Mouse (Mus musculus): ENCODE measurements around the gene Rbpjl. TPM values are rescaled to one million over a fixed set of nuclear protein-coding genes. Genes with fewer than 3 reads are reported as not detected.

Rbpjl gene
- total RNA-seq (2021): not detected

DNA sequence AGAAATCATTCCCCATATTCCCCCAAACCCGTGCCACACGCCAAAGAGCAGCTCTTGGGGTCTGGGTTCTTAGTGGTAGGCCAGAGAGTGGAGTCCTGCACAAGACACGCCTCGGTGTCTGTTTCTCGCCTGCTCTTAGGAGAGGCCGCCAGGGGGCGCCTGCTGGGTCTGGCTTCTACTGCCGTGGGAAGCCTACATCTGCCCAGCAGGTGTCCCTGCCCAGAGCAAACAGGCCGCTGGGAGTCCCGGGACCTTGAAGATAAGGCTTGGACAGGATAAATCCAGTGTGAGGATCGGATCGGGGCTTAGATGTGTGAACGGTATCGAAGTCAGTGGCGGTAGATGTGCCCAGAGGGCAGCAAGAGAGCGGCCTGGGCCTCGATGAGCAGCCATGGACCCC lies at the start of gene Rbpjl:
Rbpjl (plus strand) TSS at position 236 of the 400 bp plus-strand sequence.
- peak; percentile 69 to 83 for DNase-seq
- intact Hi-C loops (cut with DNase I): no loop called here

DNA sequence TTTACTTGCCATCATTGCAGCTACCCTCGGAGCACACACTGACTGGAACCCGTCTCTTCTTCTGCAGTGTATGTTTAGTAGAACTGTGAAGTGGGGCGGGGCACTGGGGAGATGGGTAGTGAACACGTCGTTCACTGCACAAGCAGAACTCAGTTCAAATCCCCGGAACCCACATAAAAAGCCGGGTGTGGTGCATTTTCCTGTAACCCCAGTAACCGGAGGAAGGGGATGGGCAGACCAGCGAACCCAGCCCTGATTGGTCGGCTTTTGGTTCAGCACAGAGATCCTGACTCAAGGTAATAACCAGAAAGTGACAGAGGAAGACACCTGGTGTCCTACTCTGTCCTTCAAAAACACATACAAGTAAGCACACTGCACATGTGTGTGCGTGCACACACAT lies 49.6 kb upstream of the Rbpjl start:
- intact Hi-C loops (cut with DNase I): no loop called here
- DNase-seq: no peak

DNA sequence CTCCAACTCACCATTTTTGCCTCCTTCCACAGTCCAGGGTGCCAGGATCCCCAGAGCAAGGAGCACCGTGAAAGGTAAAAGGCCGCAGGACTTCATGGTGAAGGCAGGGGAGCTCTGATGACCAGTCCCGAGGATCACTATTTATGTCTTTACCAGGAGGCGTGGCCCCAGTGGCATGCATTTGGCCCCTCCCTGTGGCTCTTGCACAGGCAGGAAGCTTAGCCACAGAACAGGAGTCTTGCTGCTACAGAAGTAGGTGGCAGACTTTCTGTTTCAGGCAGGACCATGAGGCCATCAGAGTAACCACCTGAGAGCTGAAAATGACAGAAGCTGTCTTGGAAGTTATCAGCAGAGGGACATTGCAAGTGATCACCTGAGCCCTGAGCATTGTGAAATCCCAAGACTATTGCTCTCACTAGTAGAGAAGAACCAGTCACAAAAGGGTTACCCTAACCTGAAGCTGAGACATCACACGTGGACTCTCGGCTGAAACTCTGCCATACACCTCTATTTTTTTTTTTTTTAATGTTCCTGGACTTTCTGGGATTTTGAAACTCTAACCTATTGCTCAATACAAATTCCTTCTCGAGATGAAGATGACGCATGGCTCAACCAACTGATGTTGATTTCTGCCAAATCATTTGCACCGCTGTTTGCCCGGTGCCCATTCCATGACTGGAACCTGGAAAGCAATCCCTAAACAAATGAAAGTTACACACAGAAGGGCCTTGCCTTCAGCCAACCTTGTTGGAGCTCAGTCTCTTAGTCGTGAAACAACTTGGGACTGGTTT lies 46.6 kb upstream of the Rbpjl start:
- intact Hi-C loops (cut with DNase I): no loop called here
- DNase-seq: no peak

DNA sequence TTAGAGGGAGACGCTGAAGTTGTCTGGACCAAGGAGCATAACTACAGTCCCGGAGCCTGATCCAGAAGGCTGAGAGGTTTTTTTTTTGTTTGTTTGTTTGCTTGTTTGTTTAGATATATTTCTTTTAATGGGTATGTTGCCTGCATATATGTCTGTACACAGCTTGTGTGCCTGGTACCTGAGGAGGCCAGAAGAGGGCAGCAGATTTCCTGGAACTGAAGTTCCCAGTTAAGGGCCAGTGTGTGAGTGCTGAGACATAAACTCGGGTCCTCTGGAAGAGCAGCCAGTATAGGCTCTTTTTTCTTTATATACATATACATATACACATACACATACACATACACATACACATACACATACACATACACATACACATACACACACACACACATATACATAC lies 44.6 kb upstream of the Rbpjl start:
- intact Hi-C loops (cut with DNase I): no loop called here
- no peak for DNase-seq

DNA sequence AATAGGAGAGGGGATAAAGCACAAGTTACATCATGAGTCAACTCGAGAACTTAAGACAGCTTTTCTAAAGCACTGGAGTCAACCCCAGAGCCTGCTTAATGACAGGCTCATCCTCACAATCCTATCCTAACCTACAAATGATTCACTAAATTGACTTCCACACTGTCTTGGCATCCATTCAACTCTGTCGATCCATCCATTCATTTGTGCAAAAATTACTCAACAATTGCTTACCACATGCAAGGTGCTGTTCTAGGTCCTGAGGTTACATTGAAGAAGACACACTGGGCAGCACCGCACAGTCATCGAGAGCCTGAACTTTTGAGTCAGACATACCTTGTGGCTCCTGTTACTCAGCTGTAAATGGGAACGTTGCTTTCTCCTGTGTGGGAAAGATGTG lies 43.9 kb upstream of the Rbpjl start:
- intact Hi-C loops (cut with DNase I): no loop called here
- no peak for DNase-seq

DNA sequence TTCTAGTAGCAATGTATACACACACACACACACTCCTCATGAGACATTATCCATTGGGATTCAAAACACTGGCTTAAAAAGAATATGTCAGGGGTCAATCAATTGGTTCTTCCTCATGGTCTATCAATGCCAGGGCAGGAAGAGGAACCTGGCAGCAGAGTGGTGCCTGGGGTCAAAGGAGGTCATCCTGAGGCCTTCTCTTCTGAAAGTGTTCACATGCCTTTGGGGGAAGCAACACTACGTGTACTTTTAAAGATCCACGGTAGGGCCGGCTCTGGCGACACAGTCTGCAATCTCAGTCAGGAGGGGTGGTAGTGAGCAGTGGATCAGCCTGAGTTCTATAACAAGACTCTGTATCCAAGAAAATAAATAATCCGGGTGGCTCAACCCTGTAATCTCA lies 43.3 kb upstream of the Rbpjl start:
- intact Hi-C loops (cut with DNase I): no loop called here

DNA sequence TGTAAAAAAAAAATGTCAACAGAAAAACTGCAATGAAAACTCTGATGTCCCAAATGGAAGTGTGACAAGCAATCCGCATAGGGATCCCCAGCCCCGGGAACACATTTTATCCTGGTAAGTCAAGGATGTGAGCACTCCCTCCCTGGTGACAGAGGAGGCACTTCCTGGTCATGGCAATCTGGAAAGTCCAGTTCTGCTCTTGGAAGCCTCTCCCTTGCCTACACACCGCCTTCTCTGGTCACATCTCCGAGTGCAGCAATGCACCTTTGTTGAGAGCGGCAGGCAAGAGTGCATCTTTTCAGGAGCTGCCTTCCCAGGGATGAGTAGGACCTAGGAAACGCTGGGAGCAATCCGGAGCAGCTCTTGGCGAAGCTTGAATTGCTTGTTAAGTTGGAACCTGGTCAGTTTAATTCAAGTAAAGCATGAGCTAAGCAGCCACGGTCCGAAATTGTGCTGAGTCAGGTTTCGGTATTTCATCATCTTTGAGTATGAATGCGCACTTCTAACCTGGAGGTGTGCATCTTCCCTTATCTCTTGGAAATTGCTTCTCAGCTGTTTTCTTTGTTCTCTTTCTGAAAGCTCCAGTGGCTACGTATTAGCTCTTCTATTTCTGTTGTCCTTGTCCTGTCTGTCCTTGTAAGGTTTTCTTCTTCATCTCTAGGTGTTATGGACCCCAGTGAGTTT lies 41.8 kb upstream of the Rbpjl start:
- intact Hi-C loops (cut with DNase I): no loop called here
- DNase-seq: no peak

More for the DNA sequence above, 43.3 kb upstream of the Rbpjl start:
- DNase-seq: no peak

DNA sequence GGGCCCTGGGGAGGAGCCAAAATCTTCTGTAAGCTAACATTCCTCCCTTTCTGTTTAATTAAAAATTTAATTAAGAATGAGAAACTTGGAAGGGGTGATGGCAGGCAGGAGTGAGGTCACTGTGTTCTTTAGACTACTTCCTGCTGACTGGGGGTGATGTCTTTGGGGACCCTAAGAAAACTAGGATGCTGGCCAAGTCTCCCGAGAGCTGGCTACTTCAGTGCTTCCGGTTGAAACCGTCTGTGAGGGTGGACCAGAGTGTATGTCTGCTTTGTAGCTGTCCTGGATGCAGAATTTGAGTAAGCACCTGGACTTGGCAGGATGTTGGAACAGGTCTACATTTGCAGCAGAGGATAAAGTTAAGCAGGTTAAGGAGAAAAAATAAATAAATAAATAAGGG lies 36.0 kb upstream of the Rbpjl start:
- DNase-seq: peak in 1 of 2 experiments; percentile 9
- intact Hi-C loops (cut with DNase I): no loop called here

DNA sequence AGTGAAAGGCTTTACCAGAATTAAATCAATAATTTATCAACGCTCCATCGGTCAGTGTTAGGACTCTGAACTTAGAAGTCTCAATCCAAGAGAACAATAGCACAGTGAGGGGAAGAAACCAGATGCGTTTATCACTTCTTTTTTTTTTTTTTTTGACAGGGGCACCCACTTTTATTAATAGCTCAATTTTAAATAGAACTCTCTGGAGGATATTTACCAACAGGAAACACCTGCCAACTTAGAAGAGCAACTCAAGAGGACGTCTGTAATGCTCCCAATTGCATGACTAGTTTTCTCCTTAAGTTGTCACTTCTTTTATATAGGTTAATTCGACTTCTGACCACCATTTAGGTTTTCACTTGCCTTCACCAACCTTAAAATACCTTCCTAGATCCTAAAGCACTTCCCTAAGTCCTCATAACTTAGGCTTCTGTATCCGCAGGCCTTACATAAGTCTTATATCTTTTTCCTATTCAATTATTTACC lies 34.3 kb upstream of the Rbpjl start:
- no peak for DNase-seq
- intact Hi-C loops (cut with DNase I): no loop called here

DNA sequence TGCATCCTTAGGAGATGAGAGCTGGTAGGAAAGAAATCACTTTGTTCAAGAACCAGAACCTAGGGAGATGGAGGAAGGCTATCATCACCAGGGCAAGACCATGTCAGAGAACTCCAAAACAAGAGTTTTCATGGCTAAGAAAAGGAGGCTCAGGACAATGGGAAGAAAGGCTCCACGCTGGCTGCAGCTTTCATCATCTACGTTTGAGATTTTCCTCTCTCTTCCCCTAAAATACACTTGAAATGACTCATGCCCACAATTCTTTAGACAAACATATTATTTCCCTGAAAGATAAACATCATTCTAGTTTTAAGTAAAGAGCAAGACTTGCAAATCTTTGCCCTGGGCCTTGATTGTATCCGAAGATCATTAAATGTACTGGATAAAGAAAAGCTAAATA lies 31.6 kb upstream of the Rbpjl start:
- intact Hi-C loops (cut with DNase I): no loop called here
- no peak for DNase-seq

DNA sequence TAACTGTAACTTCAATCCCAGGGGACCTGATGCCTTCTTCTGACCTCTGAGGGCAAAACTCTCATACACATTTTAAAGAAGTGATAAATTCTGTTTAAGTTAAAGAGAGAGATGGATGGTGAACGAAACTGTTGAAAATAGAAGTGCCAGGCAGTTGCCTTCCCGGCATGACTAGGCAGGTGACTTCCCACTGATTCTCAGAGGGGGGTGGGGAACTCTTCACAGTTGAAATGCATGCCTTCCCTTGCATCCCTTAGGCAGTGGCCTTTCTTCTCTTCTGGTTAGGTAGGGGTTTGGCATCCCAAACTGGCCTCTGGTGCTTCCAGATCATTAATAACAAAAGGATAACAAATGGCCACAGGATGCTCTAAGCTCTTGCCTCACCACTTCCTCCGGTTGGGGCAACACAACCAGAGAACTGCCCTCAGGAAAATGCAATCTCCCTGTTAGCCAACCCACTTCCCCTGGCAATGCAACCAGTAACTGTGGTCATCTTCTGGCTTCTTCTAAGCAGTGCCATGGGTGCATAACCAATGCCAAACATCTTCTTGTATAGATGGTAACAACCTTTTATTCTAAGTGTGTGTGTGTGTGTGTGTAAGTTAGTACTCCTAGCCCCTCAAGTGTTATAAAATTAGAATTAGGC lies 30.4 kb upstream of the Rbpjl start:
- intact Hi-C loops (cut with DNase I): no loop called here

DNA sequence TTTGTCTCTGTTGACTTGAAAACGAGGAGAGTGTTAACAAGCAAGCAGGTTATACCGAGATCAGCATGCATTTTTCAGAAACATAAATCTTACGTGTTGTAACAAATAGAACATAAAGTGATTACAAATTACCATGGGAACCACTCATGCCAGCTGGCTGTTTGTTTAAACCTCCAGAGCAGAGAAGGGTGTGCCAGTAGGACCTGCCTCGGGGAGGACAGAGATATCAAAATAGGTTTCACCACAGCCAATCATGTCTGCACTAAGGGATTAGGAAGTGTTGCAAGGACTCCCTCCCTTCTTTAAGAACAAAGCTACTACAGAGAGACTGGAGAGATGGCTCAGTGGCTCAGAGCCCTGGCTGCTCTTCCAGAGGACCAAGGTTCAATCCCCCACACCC lies 29.8 kb upstream of the Rbpjl start:
- intact Hi-C loops (cut with DNase I): no loop called here
- no peak for DNase-seq

More for the DNA sequence above, 30.4 kb upstream of the Rbpjl start:
- no peak for DNase-seq

DNA sequence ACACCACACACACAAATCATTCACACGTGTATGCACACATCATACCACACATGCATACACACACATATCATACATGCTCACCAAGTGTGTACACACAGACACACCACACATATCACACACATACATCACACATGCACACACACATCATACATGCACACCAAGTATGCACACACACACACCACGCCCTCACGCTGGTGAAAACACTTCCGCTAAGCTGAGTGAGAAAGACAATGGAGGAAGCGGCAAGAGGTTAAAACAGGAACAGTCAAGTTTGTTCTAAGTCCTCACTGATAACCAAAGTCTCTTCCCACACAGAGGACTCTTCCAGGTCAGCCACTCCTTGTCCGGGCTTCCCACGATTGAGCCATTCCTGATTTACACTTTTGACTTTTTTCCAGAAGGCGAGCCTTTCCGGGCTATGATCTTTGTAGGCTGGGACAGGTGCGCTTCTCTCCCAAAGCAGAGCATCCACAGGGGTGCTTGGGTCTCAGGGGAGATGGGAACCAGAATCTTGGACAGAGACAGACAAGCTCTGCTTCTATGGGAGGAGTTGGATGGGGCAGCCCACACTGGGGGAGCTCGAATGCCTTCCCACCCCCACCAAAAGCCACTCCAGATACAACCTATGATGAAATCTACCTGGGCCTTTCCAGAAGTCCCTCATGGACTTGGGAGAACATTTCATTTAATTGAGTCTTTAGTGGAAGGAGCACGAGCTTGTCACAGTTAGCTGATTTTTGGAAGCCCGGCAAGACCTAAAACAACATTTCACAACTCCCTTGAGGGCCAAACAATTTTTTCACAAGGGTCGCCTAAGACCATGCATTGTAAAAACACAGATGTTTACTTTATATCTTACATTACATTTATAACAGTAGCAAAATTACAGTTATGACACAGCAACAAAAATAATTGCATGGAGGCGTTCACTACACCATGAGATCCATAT lies 25.2 kb upstream of the Rbpjl start:
- DNase-seq: no peak
- intact Hi-C loops (cut with DNase I): no loop called here

DNA sequence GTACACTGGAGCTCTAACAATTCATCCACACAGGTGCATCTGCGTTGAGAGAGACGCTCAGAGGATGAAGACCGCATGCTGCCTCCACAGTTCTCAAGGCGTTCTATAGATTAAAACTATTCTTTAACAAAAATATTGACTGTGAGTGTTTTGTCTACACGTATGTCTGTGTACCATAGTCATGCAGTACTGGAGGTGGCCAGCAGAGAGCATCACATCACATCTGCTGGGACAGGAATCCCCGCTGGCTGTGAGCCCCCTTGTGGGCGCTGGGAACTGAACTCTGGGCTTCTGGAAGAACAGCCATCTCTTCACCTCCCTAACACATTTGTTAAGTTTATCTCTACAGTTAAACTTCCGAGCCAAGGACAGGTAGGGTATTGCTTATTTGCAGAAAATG lies 21.2 kb upstream of the Rbpjl start:
- no peak for DNase-seq

DNA sequence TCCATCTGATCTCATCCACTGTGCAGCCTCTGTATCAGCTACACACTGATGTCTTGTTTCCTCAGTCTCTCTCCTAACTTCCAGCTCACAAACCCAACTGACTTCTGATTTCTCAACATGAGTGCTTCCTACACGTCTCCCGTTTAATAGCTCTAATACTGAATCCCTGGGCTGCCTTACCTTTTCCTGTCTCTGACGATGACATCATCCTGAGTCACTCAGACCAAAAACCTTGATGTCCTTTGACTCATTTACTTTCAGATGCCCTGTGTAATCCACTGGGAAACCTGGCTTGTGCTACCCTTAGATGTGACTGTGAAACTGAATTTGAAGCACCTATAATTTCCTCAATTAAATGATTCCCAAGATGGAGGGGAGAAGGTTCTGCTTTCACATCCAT lies 20.0 kb upstream of the Rbpjl start:
- intact Hi-C loops (cut with DNase I): no loop called here
- no peak for DNase-seq

More for the DNA sequence above, 21.2 kb upstream of the Rbpjl start:
- intact Hi-C loops (cut with DNase I): no loop called here

DNA sequence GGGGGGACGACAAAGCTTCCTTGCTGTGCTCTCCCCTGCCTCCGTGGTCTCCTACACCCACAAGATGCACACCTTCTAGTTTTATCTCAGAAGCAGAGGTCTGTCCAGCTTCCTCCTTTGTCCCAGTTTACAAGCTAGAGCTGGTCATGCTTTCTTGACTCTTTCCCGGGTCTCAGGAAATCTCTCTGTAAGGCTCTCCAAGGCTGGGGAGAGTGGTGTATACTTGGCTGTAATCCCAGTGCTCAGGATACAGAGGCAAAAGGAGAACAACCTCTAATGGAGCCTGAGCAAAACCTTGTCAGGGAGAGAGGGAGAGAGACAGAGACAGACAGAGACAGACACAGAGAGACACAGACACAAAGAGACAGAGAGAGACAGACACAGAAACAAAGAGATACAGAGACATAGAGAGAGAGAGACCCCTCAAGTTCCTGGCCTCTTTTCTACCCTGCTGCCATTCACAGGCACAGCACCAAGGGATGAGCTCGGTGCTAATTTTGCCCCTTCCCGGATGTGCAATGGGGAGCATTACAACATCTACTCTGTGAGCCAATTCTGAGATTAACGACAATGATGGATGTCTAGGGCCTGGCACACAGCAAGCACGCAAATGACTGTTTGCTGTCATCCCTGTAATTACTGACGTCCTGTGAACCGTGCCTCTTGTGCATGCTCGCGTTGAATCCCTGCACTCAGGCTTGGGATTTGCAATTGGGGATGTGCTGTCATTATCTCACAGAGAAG lies 19.1 kb upstream of the Rbpjl start:
- intact Hi-C loops (cut with DNase I): no loop called here
- DNase-seq: no peak

DNA sequence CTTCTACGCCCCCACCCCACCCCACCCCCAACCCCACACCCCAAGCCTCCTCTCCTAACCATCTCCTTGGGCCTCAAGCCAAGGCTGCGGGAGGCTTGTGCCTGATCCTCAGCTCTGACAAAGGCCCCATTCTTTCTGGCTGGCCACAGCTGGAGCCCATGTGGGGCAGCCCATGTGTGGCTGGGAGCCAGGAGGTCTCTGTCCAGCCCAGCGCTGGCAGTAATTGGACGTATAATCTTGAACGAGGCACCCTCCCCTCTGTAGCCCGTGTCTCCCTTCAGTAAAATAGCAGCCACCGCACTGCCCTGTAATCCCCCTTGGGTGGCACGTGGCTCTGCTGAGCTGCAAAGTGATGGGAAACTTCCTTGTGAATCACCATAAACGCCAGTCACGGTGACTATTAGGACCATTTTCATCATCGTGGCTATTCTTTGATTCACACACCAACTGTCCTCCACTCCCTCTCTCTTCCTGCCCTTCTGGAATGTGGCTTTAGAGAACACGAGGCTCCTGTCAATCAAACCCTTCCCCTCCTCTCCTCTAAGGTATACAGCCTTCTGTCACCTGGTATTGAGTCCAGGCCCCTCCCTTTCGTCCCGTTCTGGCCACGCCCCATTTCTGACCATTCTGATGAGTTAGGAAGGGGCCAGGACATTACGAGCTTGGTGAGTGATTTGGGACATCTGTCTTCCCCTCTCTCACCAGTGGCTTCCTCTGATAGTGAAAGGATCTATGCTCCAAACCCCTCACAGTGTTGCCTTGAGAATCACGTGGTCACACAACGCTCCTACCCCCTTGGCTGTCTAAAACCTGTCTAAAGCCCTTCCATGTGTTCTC lies 16.8 kb upstream of the Rbpjl start:
- DNase-seq: no peak
- intact Hi-C loops (cut with DNase I): loop anchor here (5.0 kb wide), 2 partner anchors 254 to 284 kb away; no protein-coding TSS in a partner anchor

DNA sequence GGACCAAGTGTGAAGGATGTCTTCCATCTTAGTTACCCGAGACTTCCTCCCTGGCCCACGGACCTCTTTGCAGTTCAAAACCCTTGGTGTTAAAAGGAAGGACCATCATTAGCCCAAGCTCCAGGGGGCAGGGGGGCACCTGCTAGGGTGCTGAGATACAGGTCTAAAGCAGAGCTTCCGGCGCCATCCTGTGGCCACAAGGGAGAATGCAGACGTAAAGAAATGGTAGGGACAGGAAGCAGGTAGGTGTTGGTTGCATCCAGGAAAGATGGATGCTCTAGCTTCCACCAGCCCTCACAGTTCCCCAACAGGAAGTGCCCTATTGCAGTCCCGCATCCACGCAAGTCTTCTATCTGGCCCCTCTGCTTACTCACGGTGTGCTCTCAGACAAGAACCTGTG lies 16.0 kb upstream of the Rbpjl start:
- intact Hi-C loops (cut with DNase I): loop anchor here (5.0 kb wide), 2 partner anchors 255 to 285 kb away; no protein-coding TSS in a partner anchor
- DNase-seq: no peak

DNA sequence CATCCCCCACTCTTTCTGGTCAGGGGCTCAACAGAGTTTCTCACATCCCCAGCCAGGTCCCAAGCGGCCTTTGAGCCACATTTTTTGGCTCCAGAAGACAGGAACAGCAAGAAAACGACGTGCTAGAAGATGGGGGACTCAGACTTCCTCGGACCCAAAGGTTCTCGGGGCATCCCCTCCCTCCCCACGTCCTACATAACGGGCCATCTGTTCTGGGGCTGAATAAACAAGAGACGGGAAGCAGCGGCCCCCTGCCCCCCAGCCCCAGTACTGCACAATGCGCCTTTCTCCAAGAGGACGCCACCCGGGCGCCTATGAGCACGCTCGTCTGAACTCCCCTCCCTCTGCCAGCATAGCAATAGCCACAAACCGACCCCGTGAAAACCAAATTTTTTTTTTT lies 13.9 kb upstream of the Rbpjl start, which contains the start of gene Slpi:
Slpi (minus strand) TSS at position 76 of the 400 bp plus-strand sequence.
- intact Hi-C loops (cut with DNase I): loop anchor here (5.0 kb wide), 2 partner anchors 257 to 287 kb away; no protein-coding TSS in a partner anchor
- no peak for DNase-seq

All from heart, postnatal 10 days (tissue).